27 mouse cellular contexts compared by ENCODE assay signal in genomic region chr8:3316585-3316984, GRCm38 (mm10). TPM values are rescaled to one million over a fixed set of nuclear protein-coding genes. Genes with fewer than 3 reads are reported as not detected.
DNase-seq lines count a peak whose midpoint lies in the region; ATAC-seq and TF ChIP-seq lines count a peak whose summit lies in the region.
"Had no signal": no experiment of that assay in that cellular context is flagged by ENCODE, and none has a peak within 500 bp of the region (broad histone marks: within the 10 kb centered on the region; RNA-seq: fewer than 3 reads in every experiment).

No protein-coding gene starts in this region.

- H3K4me1 ChIP-seq in liver, adult 2 months (ENCODE audit: control insufficient read depth, insufficient read depth, low read length) = peaks cover 9% of the 10 kb centered on the region; the same call in 1 of the 2 replicates
- H3K4me1 ChIP-seq in liver, postnatal 0 days (ENCODE audit: insufficient read depth) = no peaks in the 10 kb centered on the region; the same call in 1 of the 2 replicates
- H3K4me1 ChIP-seq in liver, embryonic 16.5 days (ENCODE audit: control insufficient read depth, low read depth, low read length) = no peaks in the 10 kb centered on the region; the same call in 1 of the 2 replicates
- no peaks in the 10 kb centered on the region for H3K4me1 ChIP-seq in liver, embryonic 11.5 days (replicated peaks; ENCODE audit: control insufficient read depth, insufficient read depth, low read length)
- H3K4me1 ChIP-seq: embryonic facial prominence, embryonic 10.5 days; embryonic facial prominence, embryonic 12.5 days; forebrain, embryonic 13.5 days; forebrain, embryonic 15.5 days had no signal

- H3K9me3 ChIP-seq in liver, postnatal 0 days (ENCODE audit: low read length) = no peaks in the 10 kb centered on the region
- H3K9me3 ChIP-seq in liver, embryonic 16.5 days (replicated peaks; ENCODE audit: control insufficient read depth, low read length) = no peaks in the 10 kb centered on the region
- no peaks in the 10 kb centered on the region for H3K9me3 ChIP-seq in liver, embryonic 11.5 days (ENCODE audit: control insufficient read depth, low read length)
- H3K9me3 ChIP-seq: embryonic facial prominence, embryonic 10.5 days; embryonic facial prominence, embryonic 12.5 days; forebrain, embryonic 13.5 days; forebrain, embryonic 15.5 days; G1E had no signal

- no peaks in the 10 kb centered on the region for H3K36me3 ChIP-seq in liver, adult 2 months (ENCODE audit: control insufficient read depth, insufficient read depth, low read length)
- H3K36me3 ChIP-seq in liver, postnatal 0 days (replicated peaks; ENCODE audit: insufficient read depth, low read length) = no peaks in the 10 kb centered on the region
- H3K36me3 ChIP-seq in liver, embryonic 16.5 days (ENCODE audit: control insufficient read depth, insufficient read depth) = no peaks in the 10 kb centered on the region
- H3K36me3 ChIP-seq in liver, embryonic 11.5 days (ENCODE audit: control insufficient read depth, insufficient read depth, low read length) = no peaks in the 10 kb centered on the region
- H3K36me3 ChIP-seq: embryonic facial prominence, embryonic 10.5 days; embryonic facial prominence, embryonic 12.5 days; forebrain, embryonic 15.5 days; G1E had no signal

- H3K27ac ChIP-seq in liver, adult 2 months (replicated peaks; ENCODE audit: insufficient read depth, low read depth, low read length) = 0 out of 2 replicates have a peak overlapping the region, but pooled peaks have one; percentile 29
- no peak overlapping the region for H3K27ac ChIP-seq in liver, postnatal 0 days (ENCODE audit: low read depth)
- no peak overlapping the region for H3K27ac ChIP-seq in liver, embryonic 16.5 days (ENCODE audit: low read length)
- H3K27ac ChIP-seq in liver, embryonic 11.5 days (ENCODE audit: low read depth, low read length) = no peak overlapping the region
- H3K27ac ChIP-seq: embryonic facial prominence, embryonic 10.5 days; embryonic facial prominence, embryonic 12.5 days; forebrain, embryonic 13.5 days; forebrain, embryonic 15.5 days had no signal

- no peaks in the 10 kb centered on the region for H3K79me2 ChIP-seq in liver, adult 2 months (ENCODE audit: control insufficient read depth, insufficient read depth, low read length)

- H3K4me2 ChIP-seq in liver, postnatal 0 days (ENCODE audit: low read depth, low read length) = no peak overlapping the region
- no peak overlapping the region for H3K4me2 ChIP-seq in liver, embryonic 16.5 days (ENCODE audit: low read depth, low read length)
- no peak overlapping the region for H3K4me2 ChIP-seq in liver, embryonic 11.5 days
- H3K4me2 ChIP-seq: embryonic facial prominence, embryonic 12.5 days; forebrain, embryonic 13.5 days; forebrain, embryonic 15.5 days had no signal

- peak; percentile 66 for DNase-seq in liver, adult 2 months (ENCODE audit: extremely low read depth, low read depth, low spot score)
- no peak for DNase-seq in liver, postnatal 0 days
- DNase-seq in liver, embryonic 11.5 days (ENCODE audit: low spot score) = no peak
- DNase-seq in yolk sac, embryonic 10.5 days (ENCODE audit: low spot score) = peak; percentile 53
- DNase-seq in cerebellum, postnatal 4 days (ENCODE audit: low spot score in 2 of 2) = no peak
- DNase-seq: adrenal gland, adult 2 months; adrenal gland, postnatal 10 days; adrenal gland, postnatal 25 days; B cell, adult 2 months; cerebellum, adult 11 months; cerebellum, adult 18-20 months; cerebellum, adult 8-10 months; cerebellum, adult 9-11 months; cerebellum, postnatal 14 days; cerebellum, postnatal 36 days; forebrain, postnatal 0 days had no signal

- TF ChIP-seq POLR2A in liver, adult 2 months (IDR thresholded peaks at IDR 0.05; ENCODE audit: extremely low read depth, insufficient read depth, low read length) = no peak

- H3K27me3 ChIP-seq in liver, adult 2 months (ENCODE audit: control insufficient read depth, insufficient read depth, low read length) = no peaks in the 10 kb centered on the region
- no peaks in the 10 kb centered on the region for H3K27me3 ChIP-seq in liver, postnatal 0 days (ENCODE audit: insufficient read depth, low read length)
- H3K27me3 ChIP-seq in liver, embryonic 16.5 days (ENCODE audit: control insufficient read depth, insufficient read depth, low read depth, low read length) = no peaks in the 10 kb centered on the region
- no peaks in the 10 kb centered on the region for H3K27me3 ChIP-seq in liver, embryonic 11.5 days (replicated peaks; ENCODE audit: control insufficient read depth, insufficient read depth, low read length)
- H3K27me3 ChIP-seq: CH12.LX; embryonic facial prominence, embryonic 12.5 days; forebrain, embryonic 13.5 days; forebrain, embryonic 15.5 days; Patski had no signal

- H3K4me3 ChIP-seq in liver, adult 2 months (ENCODE audit: insufficient read depth, low read depth, low read length) = no peak overlapping the region
- no peak overlapping the region for H3K4me3 ChIP-seq in liver, postnatal 0 days (ENCODE audit: low read depth, low read length)
- no peak overlapping the region for H3K4me3 ChIP-seq in liver, embryonic 16.5 days (ENCODE audit: low read depth, low read length)
- H3K4me3 ChIP-seq in liver, embryonic 11.5 days (ENCODE audit: low read depth, low read length) = no peak overlapping the region
- H3K4me3 ChIP-seq: embryonic facial prominence, embryonic 10.5 days; embryonic facial prominence, embryonic 12.5 days; forebrain, embryonic 13.5 days; forebrain, embryonic 15.5 days had no signal

- no peak for TF ChIP-seq EP300 in liver, postnatal 0 days (IDR thresholded peaks at IDR 0.05; ENCODE audit: low read depth)

- no peak for TF ChIP-seq CTCF in liver, adult 2 months (IDR thresholded peaks at IDR 0.05; ENCODE audit: low read depth, low read length)
- no peak for TF ChIP-seq CTCF in liver, postnatal 0 days (IDR thresholded peaks at IDR 0.05; ENCODE audit: low read depth)

- no peak for ATAC-seq in liver, postnatal 0 days
- ATAC-seq in liver, embryonic 16.5 days (ENCODE audit: low read depth) = peak; percentile 27; the same call in 1 of the 2 replicates
- ATAC-seq in liver, embryonic 11.5 days (replicated peaks; ENCODE audit: low FRiP score) = no peak
- ATAC-seq: CD4-positive, CD25-positive, alpha-beta regulatory T cell, adult 4 months; forebrain, embryonic 13.5 days; forebrain, embryonic 15.5 days; forebrain, postnatal 0 days; Patski had no signal

- H3K9ac ChIP-seq in liver, adult 2 months (ENCODE audit: low read depth, low read length) = no peak overlapping the region
- H3K9ac ChIP-seq in liver, postnatal 0 days (replicated peaks) = no peak overlapping the region
- no peak overlapping the region for H3K9ac ChIP-seq in liver, embryonic 16.5 days (ENCODE audit: low read depth, low read length)
- H3K9ac ChIP-seq in liver, embryonic 11.5 days (ENCODE audit: low read depth, low read length) = no peak overlapping the region
- H3K9ac ChIP-seq: embryonic facial prominence, embryonic 12.5 days; forebrain, embryonic 13.5 days; forebrain, embryonic 15.5 days; forebrain, postnatal 0 days had no signal

- 40% methylated on average over 5 of the region's 5 CpGs for WGBS in liver, adult 2 months
- WGBS in liver, postnatal 0 days (ENCODE audit: insufficient replicate concordance) = 68% methylated on average over 5 of the region's 5 CpGs
- WGBS in liver, embryonic 16.5 days (ENCODE audit: insufficient replicate concordance) = 57% methylated on average over 5 of the region's 5 CpGs
- 76% methylated on average over 5 of the region's 5 CpGs for WGBS in liver, embryonic 11.5 days

RNA-seq across cellular contexts. Expression of gene A430078G23Rik, which starts 36.6 kb away (rescaled TPM):
- total RNA-seq in liver, adult 2 months (2014; rRNA removed) = 0.34 and 0.74 TPM in 2 replicates
- 0.11 and 0.53 TPM in 2 replicates for polyA plus RNA-seq in liver, adult 2 months (2012; rRNA removed)
- 1.2 and 1.7 TPM in 2 replicates for polyA plus RNA-seq in liver, postnatal 0 days (2015; fragmentation: Nextera tagmentation; extraction: Ambion mirVana)
- polyA plus RNA-seq in liver, embryonic 16.5 days (2015; fragmentation: Nextera tagmentation; extraction: Ambion mirVana) = 0.99 and 1.4 TPM in 2 replicates
- polyA plus RNA-seq in liver, embryonic 11.5 days (2014; fragmentation: Nextera tagmentation; extraction: Ambion mirVana) = 0.32 and 0.40 TPM in 2 replicates
- total RNA-seq: CH12.LX; forebrain, postnatal 0 days had no signal
- polyA plus RNA-seq: adrenal gland, adult 2 months; cortical plate, adult 2 months; embryonic facial prominence, embryonic 12.5 days; forebrain, embryonic 11.5 days; forebrain, postnatal 0 days; Patski had no signal

RNA-seq across cellular contexts. Expression of gene Insr, which starts 37.2 kb away (rescaled TPM):
- total RNA-seq in liver, adult 2 months (2014; rRNA removed) = 70.0 and 89.0 TPM in 2 replicates
- 28.5 and 30.3 TPM in 2 replicates for polyA plus RNA-seq in liver, adult 2 months (2012; rRNA removed)
- 28.9 and 31.3 TPM in 2 replicates for polyA plus RNA-seq in liver, postnatal 0 days (2015; fragmentation: Nextera tagmentation; extraction: Ambion mirVana)
- polyA plus RNA-seq in liver, embryonic 16.5 days (2015; fragmentation: Nextera tagmentation; extraction: Ambion mirVana) = 23.6 and 26.7 TPM in 2 replicates
- polyA plus RNA-seq in liver, embryonic 11.5 days (2014; fragmentation: Nextera tagmentation; extraction: Ambion mirVana) = 26.5 and 34.5 TPM in 2 replicates

Comparison
In these comparisons a context has a peak if more than half of its experiments do, and no peak if none do; other contexts are left out.
1. DNase-seq: peak in liver, adult 2 months (single experiment) and yolk sac, embryonic 10.5 days (single experiment); none in liver, postnatal 0 days (single experiment), liver, embryonic 11.5 days (single experiment) and cerebellum, postnatal 4 days (0 of 2).